Mouse (Mus musculus): ENCODE data around the gene Tgfbr3. TPM values are rescaled to one million over a fixed set of nuclear protein-coding genes. Genes with fewer than 3 reads are reported as not detected.
"Not testable (repeated sequence)": the region's sequence is repeated elsewhere in the genome, so short reads cannot be mapped to it uniquely, and the experiment has no call there.

Gene Tgfbr3
- polyA plus RNA-seq, 1 experiment from 2014 or later, result 2.2 TPM

DNA sequence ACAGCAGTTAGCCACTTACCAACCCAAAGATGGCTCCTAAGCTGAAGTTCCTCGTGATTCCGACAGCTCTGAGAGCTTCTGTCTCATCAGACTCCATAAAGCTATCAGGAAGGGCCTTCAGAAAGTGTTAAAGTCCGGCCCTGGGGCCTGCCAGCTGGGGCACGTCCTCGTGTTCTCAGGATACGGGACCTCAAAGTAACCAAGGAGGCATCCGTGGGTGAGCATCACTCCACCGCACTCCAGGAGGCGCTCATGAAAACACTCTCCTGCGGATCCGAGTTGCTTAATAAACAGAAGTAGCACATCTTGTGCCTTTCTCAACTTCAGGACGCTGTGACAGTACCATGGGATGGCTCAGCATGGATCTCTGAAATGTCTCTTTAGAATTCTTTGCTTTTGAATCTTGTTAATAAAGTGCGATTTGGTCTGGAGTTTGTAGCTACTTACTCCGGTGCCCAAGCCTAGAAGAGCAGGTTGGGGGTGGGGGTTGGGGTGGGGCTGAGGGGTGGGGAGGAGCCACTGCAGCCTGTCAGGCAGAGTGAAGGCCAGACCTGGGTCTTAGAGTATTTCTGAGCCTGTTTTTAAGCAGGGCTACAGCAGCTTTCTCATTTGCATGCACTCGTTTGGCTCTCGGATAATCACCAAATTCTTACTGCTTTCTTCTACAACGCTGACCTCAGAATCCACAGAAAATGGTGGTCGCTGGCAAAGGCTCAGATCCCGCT lies 38.7 kb downstream of the Tgfbr3 start:
- no peak overlapping the region for H3K9ac ChIP-seq (replicated peaks; ENCODE audit: low read depth, low read length)
- no peak overlapping the region for H3K4me2 ChIP-seq (ENCODE audit: low read length)
- no peak for ATAC-seq
- H3K27me3 ChIP-seq (replicated peaks; ENCODE audit: control insufficient read depth, insufficient read depth, low read length), result peaks cover 60% of the 10 kb centered on the region
- H3K27ac ChIP-seq (ENCODE audit: low read length), result no peak overlapping the region
- H3K9me3 ChIP-seq (ENCODE audit: control insufficient read depth, low read length), result peaks cover 7% of the 10 kb centered on the region
- peaks cover 17% of the 10 kb centered on the region for H3K4me1 ChIP-seq (replicated peaks; ENCODE audit: control insufficient read depth, insufficient read depth, low read length)
- 11% methylated on average over 19 of the region's 19 CpGs for WGBS
- no peaks in the 10 kb centered on the region for H3K36me3 ChIP-seq (ENCODE audit: control insufficient read depth, insufficient read depth)
- no peak overlapping the region for H3K4me3 ChIP-seq (replicated peaks; ENCODE audit: low read length)

- Histone ChIP-seq H3K27ac (ENCODE audit: low read length) (no peak overlapping the region), H3K4me1 (replicated peaks; ENCODE audit: control insufficient read depth, insufficient read depth, low read length) (peaks cover 17% of the 10 kb centered on the region), H3K4me2 (ENCODE audit: low read length) (no peak overlapping the region), H3K27me3 (replicated peaks; ENCODE audit: control insufficient read depth, insufficient read depth, low read length) (peaks cover 67% of the 10 kb centered on the region), H3K4me3 (replicated peaks; ENCODE audit: low read length) (no peak overlapping the region), H3K36me3 (ENCODE audit: control insufficient read depth, insufficient read depth) (no peaks in the 10 kb centered on the region), H3K9ac (replicated peaks; ENCODE audit: low read depth, low read length) (no peak overlapping the region), H3K9me3 (ENCODE audit: control insufficient read depth, low read length) (peaks cover 7% of the 10 kb centered on the region)
- ATAC-seq, result no peak
- 72% methylated on average over 6 of the region's 6 CpGs for WGBS
Observed at GRCm38 (mm10) chr5:107248732-107249131, 40.7 kb downstream of the Tgfbr3 start.

DNA sequence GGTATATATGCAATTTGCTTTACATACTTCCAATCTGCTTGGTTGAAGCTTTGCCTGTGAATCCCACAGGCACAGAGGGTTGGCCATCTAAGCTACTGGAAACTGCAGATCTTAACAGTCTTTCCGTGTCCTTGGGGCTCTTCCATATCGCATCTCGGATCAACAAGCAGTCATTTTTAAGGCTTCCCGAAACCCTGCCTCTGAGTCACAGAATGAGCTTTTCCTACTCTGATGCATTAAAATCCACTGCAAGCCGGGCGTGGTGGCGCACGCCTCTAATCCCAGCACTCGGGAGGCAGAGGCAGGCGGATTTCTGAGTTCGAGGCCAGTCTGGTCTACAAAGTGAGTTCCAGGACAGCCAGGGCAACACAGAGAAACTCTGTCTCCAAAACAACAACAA lies 41.1 kb downstream of the Tgfbr3 start:
- H3K4me3 ChIP-seq (replicated peaks; ENCODE audit: low read length); ATAC-seq; H3K4me2 ChIP-seq (ENCODE audit: low read length); H3K27ac ChIP-seq (ENCODE audit: low read length); H3K9me3 ChIP-seq (ENCODE audit: control insufficient read depth, low read length); H3K36me3 ChIP-seq (ENCODE audit: control insufficient read depth, insufficient read depth); H3K9ac ChIP-seq (replicated peaks; ENCODE audit: low read depth, low read length): not testable (repeated sequence)
- Histone ChIP-seq H3K4me1 (replicated peaks; ENCODE audit: control insufficient read depth, insufficient read depth, low read length) (peaks cover 17% of the 10 kb centered on the region), H3K27me3 (replicated peaks; ENCODE audit: control insufficient read depth, insufficient read depth, low read length) (peaks cover 65% of the 10 kb centered on the region)
- WGBS, result 95% methylated on average over 11 of the region's 11 CpGs

GRCm38 (mm10) chr5:107247786-107248185 lies 41.6 kb downstream of the Tgfbr3 start:
- H3K4me1 ChIP-seq (replicated peaks; ENCODE audit: control insufficient read depth, insufficient read depth, low read length), result peaks cover 17% of the 10 kb centered on the region
- no peaks in the 10 kb centered on the region for H3K36me3 ChIP-seq (ENCODE audit: control insufficient read depth, insufficient read depth)
- no peak for ATAC-seq
- 54% methylated on average over 3 of the region's 3 CpGs for WGBS
- H3K4me3 ChIP-seq (replicated peaks; ENCODE audit: low read length), result no peak overlapping the region
- peaks cover 65% of the 10 kb centered on the region for H3K27me3 ChIP-seq (replicated peaks; ENCODE audit: control insufficient read depth, insufficient read depth, low read length)
- no peak overlapping the region for H3K4me2 ChIP-seq (ENCODE audit: low read length)
- H3K27ac ChIP-seq (ENCODE audit: low read length), result no peak overlapping the region
- H3K9ac ChIP-seq (replicated peaks; ENCODE audit: low read depth, low read length), result no peak overlapping the region
- H3K9me3 ChIP-seq (ENCODE audit: control insufficient read depth, low read length), result peaks cover 7% of the 10 kb centered on the region

DNA sequence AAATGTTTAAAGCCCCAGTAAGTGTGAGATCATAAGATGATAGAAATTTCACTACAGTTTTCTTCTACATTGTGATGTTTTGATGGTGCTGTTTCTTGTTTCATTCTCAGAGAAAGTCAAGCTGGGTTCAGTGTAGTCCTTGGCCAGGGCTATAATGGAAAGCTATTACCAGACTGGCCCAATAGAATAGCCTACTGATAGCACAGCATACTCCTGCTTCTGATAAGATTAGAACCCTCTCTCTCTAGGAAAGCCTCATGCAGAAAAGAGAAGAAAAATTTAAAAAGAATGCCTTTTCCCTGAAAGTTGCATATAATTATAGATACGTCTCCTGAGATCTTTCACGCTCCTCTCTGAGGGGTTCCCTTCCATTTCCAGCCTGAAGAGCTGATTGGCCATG lies 46.0 kb downstream of the Tgfbr3 start:
- Histone ChIP-seq H3K4me2 (ENCODE audit: low read length) (no peak overlapping the region), H3K9ac (replicated peaks; ENCODE audit: low read depth, low read length) (no peak overlapping the region), H3K36me3 (ENCODE audit: control insufficient read depth, insufficient read depth) (no peaks in the 10 kb centered on the region), H3K4me3 (replicated peaks; ENCODE audit: low read length) (no peak overlapping the region), H3K27ac (ENCODE audit: low read length) (no peak overlapping the region), H3K4me1 (replicated peaks; ENCODE audit: control insufficient read depth, insufficient read depth, low read length) (no peaks in the 10 kb centered on the region), H3K9me3 (ENCODE audit: control insufficient read depth, low read length) (no peaks in the 10 kb centered on the region), H3K27me3 (replicated peaks; ENCODE audit: control insufficient read depth, insufficient read depth, low read length) (peaks cover 60% of the 10 kb centered on the region)
- WGBS, result 94% methylated on average over 2 of the region's 2 CpGs
- no peak for ATAC-seq

DNA sequence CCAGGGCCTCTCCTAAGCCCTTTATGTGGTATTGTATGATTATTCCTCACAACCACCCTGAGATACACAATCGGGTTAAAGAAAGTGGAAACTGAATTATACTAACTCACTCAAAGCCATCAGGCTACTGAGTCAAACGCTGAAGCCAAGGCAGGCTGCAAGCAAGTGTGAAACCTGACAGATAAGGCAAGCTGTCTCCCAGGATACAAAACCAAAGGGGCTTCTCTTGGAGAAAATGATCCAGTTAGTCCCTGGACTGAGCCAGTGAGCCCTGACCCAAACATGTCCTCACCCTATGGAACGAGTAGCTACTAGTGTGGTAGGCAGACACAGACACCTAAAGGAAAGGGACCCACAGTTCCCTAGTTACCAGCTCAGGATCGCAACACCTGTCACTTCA lies 46.4 kb downstream of the Tgfbr3 start:
- H3K4me2 ChIP-seq (ENCODE audit: low read length), result no peak overlapping the region
- no peak overlapping the region for H3K27ac ChIP-seq (ENCODE audit: low read length)
- H3K9ac ChIP-seq (replicated peaks; ENCODE audit: low read depth, low read length), result no peak overlapping the region
- H3K9me3 ChIP-seq (ENCODE audit: control insufficient read depth, low read length), result no peaks in the 10 kb centered on the region
- H3K4me3 ChIP-seq (replicated peaks; ENCODE audit: low read length), result no peak overlapping the region
- 89% methylated on average over 4 of the region's 4 CpGs for whole genome bisulfite sequencing
- H3K27me3 ChIP-seq (replicated peaks; ENCODE audit: control insufficient read depth, insufficient read depth, low read length), result peaks cover 58% of the 10 kb centered on the region
- H3K36me3 ChIP-seq (ENCODE audit: control insufficient read depth, insufficient read depth), result no peaks in the 10 kb centered on the region
- no peaks in the 10 kb centered on the region for H3K4me1 ChIP-seq (replicated peaks; ENCODE audit: control insufficient read depth, insufficient read depth, low read length)
- ATAC-seq, result no peak

DNA sequence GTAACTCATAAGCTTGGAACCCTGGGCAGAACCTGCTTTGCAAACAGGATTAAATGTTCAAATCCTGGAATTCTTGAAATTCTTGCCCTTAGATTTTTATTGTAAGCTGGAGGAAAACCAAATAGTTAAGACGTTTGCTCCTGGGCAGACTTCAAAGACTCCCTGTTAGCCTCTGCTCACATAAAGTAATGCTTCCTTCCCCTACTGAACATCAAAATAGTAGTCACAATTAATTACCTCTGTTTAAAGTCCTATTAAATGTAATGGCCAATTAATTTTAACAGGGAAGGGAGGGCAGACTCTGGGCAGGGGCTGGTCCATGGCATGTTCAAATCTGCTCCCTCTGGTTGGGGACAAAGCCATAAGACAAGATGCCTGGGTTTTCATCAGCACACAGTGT lies 49.2 kb downstream of the Tgfbr3 start:
- ATAC-seq, result no peak
- peaks cover 52% of the 10 kb centered on the region for H3K27me3 ChIP-seq (replicated peaks; ENCODE audit: control insufficient read depth, insufficient read depth, low read length)
- no peak overlapping the region for H3K4me2 ChIP-seq (ENCODE audit: low read length)
- no peaks in the 10 kb centered on the region for H3K4me1 ChIP-seq (replicated peaks; ENCODE audit: control insufficient read depth, insufficient read depth, low read length)
- H3K9me3 ChIP-seq (ENCODE audit: control insufficient read depth, low read length), result no peaks in the 10 kb centered on the region
- 7% methylated on average over 1 of the region's 1 CpGs for WGBS
- no peak overlapping the region for H3K4me3 ChIP-seq (replicated peaks; ENCODE audit: low read length)
- no peak overlapping the region for H3K27ac ChIP-seq (ENCODE audit: low read length)
- H3K36me3 ChIP-seq (ENCODE audit: control insufficient read depth, insufficient read depth), result no peaks in the 10 kb centered on the region
- H3K9ac ChIP-seq (replicated peaks; ENCODE audit: low read depth, low read length), result no peak overlapping the region

DNA sequence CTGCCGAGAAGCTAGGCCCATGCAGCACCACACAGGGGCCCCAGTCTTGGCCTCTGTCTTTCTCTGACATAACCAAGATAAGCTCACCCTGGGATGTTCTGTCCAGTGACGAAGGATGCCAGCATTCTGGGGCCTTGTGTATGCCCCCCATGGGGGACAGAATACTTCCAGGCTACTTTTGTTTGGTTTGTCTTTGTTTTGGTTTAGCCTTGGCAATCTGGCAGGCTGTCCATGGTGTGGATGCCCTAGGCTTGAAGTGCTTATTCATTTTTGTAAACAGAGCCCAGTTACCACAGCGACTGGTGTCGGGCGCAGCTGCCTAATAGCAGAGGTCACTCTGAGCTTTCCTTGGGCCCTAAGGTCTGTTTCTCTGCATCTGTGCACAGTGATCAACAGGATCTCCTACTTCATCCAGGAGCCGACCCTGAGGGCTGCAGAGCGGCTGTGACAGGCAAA lies 51.4 kb downstream of the Tgfbr3 start:
- Histone ChIP-seq H3K36me3 (ENCODE audit: control insufficient read depth, insufficient read depth) (no peaks in the 10 kb centered on the region), H3K4me1 (replicated peaks; ENCODE audit: control insufficient read depth, insufficient read depth, low read length) (no peaks in the 10 kb centered on the region), H3K9ac (replicated peaks; ENCODE audit: low read depth, low read length) (no peak overlapping the region), H3K4me2 (ENCODE audit: low read length) (no peak overlapping the region), H3K9me3 (ENCODE audit: control insufficient read depth, low read length) (no peaks in the 10 kb centered on the region), H3K4me3 (replicated peaks; ENCODE audit: low read length) (no peak overlapping the region), H3K27me3 (replicated peaks; ENCODE audit: control insufficient read depth, insufficient read depth, low read length) (peaks cover 41% of the 10 kb centered on the region), H3K27ac (ENCODE audit: low read length) (no peak overlapping the region)
- 58% methylated on average over 7 of the region's 7 CpGs for WGBS
- ATAC-seq, result no peak

- no peaks in the 10 kb centered on the region for H3K36me3 ChIP-seq (ENCODE audit: control insufficient read depth, insufficient read depth)
- H3K27me3 ChIP-seq (replicated peaks; ENCODE audit: control insufficient read depth, insufficient read depth, low read length), result peaks cover 34% of the 10 kb centered on the region
- WGBS, result 82% methylated on average over 6 of the region's 6 CpGs
- H3K9ac ChIP-seq (replicated peaks; ENCODE audit: low read depth, low read length), result no peak overlapping the region
- no peaks in the 10 kb centered on the region for H3K4me1 ChIP-seq (replicated peaks; ENCODE audit: control insufficient read depth, insufficient read depth, low read length)
- no peak for ATAC-seq
- H3K4me2 ChIP-seq (ENCODE audit: low read length), result no peak overlapping the region
- H3K9me3 ChIP-seq (ENCODE audit: control insufficient read depth, low read length), result no peaks in the 10 kb centered on the region
- no peak overlapping the region for H3K27ac ChIP-seq (ENCODE audit: low read length)
- H3K4me3 ChIP-seq (replicated peaks; ENCODE audit: low read length), result no peak overlapping the region
Observed at GRCm38 (mm10) chr5:107236975-107237374, 52.5 kb downstream of the Tgfbr3 start.

- WGBS, result 87% methylated on average over 5 of the region's 5 CpGs
- no peak overlapping the region for H3K9ac ChIP-seq (replicated peaks; ENCODE audit: low read depth, low read length)
- no peak overlapping the region for H3K4me3 ChIP-seq (replicated peaks; ENCODE audit: low read length)
- H3K27ac ChIP-seq (ENCODE audit: low read length), result no peak overlapping the region
- H3K9me3 ChIP-seq (ENCODE audit: control insufficient read depth, low read length), result no peaks in the 10 kb centered on the region
- no peaks in the 10 kb centered on the region for H3K36me3 ChIP-seq (ENCODE audit: control insufficient read depth, insufficient read depth)
- H3K27me3 ChIP-seq (replicated peaks; ENCODE audit: control insufficient read depth, insufficient read depth, low read length), result peaks cover 26% of the 10 kb centered on the region
- ATAC-seq, result no peak
- no peak overlapping the region for H3K4me2 ChIP-seq (ENCODE audit: low read length)
- H3K4me1 ChIP-seq (replicated peaks; ENCODE audit: control insufficient read depth, insufficient read depth, low read length), result no peaks in the 10 kb centered on the region
Observed at GRCm38 (mm10) chr5:107236039-107236438, 53.4 kb downstream of the Tgfbr3 start.

Data from forebrain, embryonic 16.5 days (tissue).